Mouse (Mus musculus): Measurements from ENCODE around the gene Wee1.

GRCm38 (mm10) chr7:110164103-110164681 lies 42.3 kb downstream of the Wee1 start:
- TF ChIP-seq GATA1 (IDR thresholded peaks at IDR 0.05; ENCODE audit: low read length), result peak; percentile 88
- TF ChIP-seq TAL1 (IDR thresholded peaks at IDR 0.05; ENCODE audit: low read length), result no peak
